Mouse (Mus musculus) E14TG2a.4 (cell line): ENCODE measurements around the gene Dop1a.

Source experiments
- H3K27me3 ChIP-seq: 2 replicates; pipeline ENCODE4 v1.6.1; 2014; ENCODE audit warnings: low read length, control low read depth; ENCODE audit not compliant: insufficient read depth
- H3K36me3 ChIP-seq: 2 replicates; pipeline ENCODE4 v1.6.1; 2014; ENCODE audit warnings: low read length, control low read depth; ENCODE audit not compliant: insufficient read depth
- H3K4me1 ChIP-seq: replicated peaks from 2 replicates; pipeline ENCODE4 v1.6.1; 2014; ENCODE audit warnings: low read depth, low read length, control low read depth
- H3K4me3 ChIP-seq: replicated peaks from 2 replicates; pipeline ENCODE4 v1.5.1; 2014; ENCODE audit warnings: mild to moderate bottlenecking, low read length
- H3K9me3 ChIP-seq: 2 replicates; pipeline ENCODE4 v1.6.1; 2014; ENCODE audit warnings: low read length, control low read depth
- CTCF ChIP-seq: conservative IDR thresholded peaks from 2 replicates; pipeline ENCODE4 v1.5.1; 2014; ENCODE audit warnings: low read length
- NANOG ChIP-seq: IDR thresholded peaks from 2 replicates; pipeline ENCODE4 v1.6.1; 2014; ENCODE audit warnings: borderline replicate concordance, low read length, mixed read lengths
- POU5F1 ChIP-seq: IDR thresholded peaks from 2 replicates; pipeline ENCODE4 v1.6.1; 2014; ENCODE audit warnings: low read length, borderline replicate concordance

The Dop1a gene

GRCm38 (mm10) chr9:86446847-86447246 lies 20.1 kb upstream of the Dop1a start:
- H3K36me3 ChIP-seq: no peaks in the 10 kb centered on the region
- H3K4me3 ChIP-seq: no peak overlapping the region
- no peaks in the 10 kb centered on the region for H3K9me3 ChIP-seq
- peaks cover 5% of the 10 kb centered on the region; the same call in 1 of the 2 replicates for H3K27me3 ChIP-seq
- peaks cover 7% of the 10 kb centered on the region for H3K4me1 ChIP-seq
- TF ChIP-seq NANOG (no peak), POU5F1 (no peak), CTCF (no peak)

GRCm38 (mm10) chr9:86447431-86447830 lies 19.5 kb upstream of the Dop1a start:
- TF ChIP-seq CTCF (no peak), NANOG (no peak), POU5F1 (no peak)
- Histone ChIP-seq H3K36me3 (no peaks in the 10 kb centered on the region), H3K4me3 (no peak overlapping the region), H3K27me3 (peaks cover 5% of the 10 kb centered on the region; the same call in 1 of the 2 replicates), H3K9me3 (no peaks in the 10 kb centered on the region), H3K4me1 (peaks cover 7% of the 10 kb centered on the region)

GRCm38 (mm10) chr9:86449581-86449980 lies 17.4 kb upstream of the Dop1a start:
- Histone ChIP-seq H3K4me3 (no peak overlapping the region), H3K9me3 (no peaks in the 10 kb centered on the region), H3K27me3 (peaks cover 5% of the 10 kb centered on the region; the same call in 1 of the 2 replicates), H3K4me1 (peaks cover 19% of the 10 kb centered on the region), H3K36me3 (no peaks in the 10 kb centered on the region)
- TF ChIP-seq CTCF (peak; percentile 43), POU5F1 (no peak)

GRCm38 (mm10) chr9:86451094-86451493 lies 15.9 kb upstream of the Dop1a start:
- TF ChIP-seq NANOG: no peak
- TF ChIP-seq CTCF: no peak
- TF ChIP-seq POU5F1: no peak
- H3K27me3 ChIP-seq: peaks cover 5% of the 10 kb centered on the region; the same call in 1 of the 2 replicates
- no peak overlapping the region for H3K4me3 ChIP-seq

GRCm38 (mm10) chr9:86451617-86452016 lies 15.3 kb upstream of the Dop1a start:
- 0 out of 2 replicates have a peak, but pooled peaks cover 3% of the 10 kb centered on the region for H3K9me3 ChIP-seq
- no peak for TF ChIP-seq NANOG
- TF ChIP-seq POU5F1: no peak
- peak; percentile 63 for TF ChIP-seq CTCF
- H3K4me3 ChIP-seq: no peak overlapping the region
- H3K4me1 ChIP-seq: peaks cover 19% of the 10 kb centered on the region
- no peaks in the 10 kb centered on the region for H3K36me3 ChIP-seq
- H3K27me3 ChIP-seq: peaks cover 5% of the 10 kb centered on the region; the same call in 1 of the 2 replicates

More at GRCm38 (mm10) chr9:86451094-86451493, 15.9 kb upstream of the Dop1a start:
- H3K4me1 ChIP-seq: peaks cover 19% of the 10 kb centered on the region
- 0 out of 2 replicates have a peak, but pooled peaks cover 3% of the 10 kb centered on the region for H3K9me3 ChIP-seq
- no peaks in the 10 kb centered on the region for H3K36me3 ChIP-seq

GRCm38 (mm10) chr9:86453626-86454025 lies 13.3 kb upstream of the Dop1a start:
- Histone ChIP-seq H3K36me3 (no peaks in the 10 kb centered on the region), H3K9me3 (0 out of 2 replicates have a peak, but pooled peaks cover 3% of the 10 kb centered on the region), H3K4me3 (no peak overlapping the region), H3K4me1 (peaks cover 19% of the 10 kb centered on the region), H3K27me3 (peaks cover 5% of the 10 kb centered on the region; the same call in 1 of the 2 replicates)
- TF ChIP-seq POU5F1 (no peak), CTCF (no peak), NANOG (no peak)

- TF ChIP-seq POU5F1: no peak
- peak; percentile 57 for TF ChIP-seq CTCF
- Histone ChIP-seq H3K36me3 (no peaks in the 10 kb centered on the region), H3K4me1 (peaks cover 18% of the 10 kb centered on the region), H3K4me3 (peak within 1 kb of the TSS; percentile 86), H3K27me3 (peaks cover 9% of the 10 kb centered on the region), H3K9me3 (no peaks in the 10 kb centered on the region)
Measured at GRCm38 (mm10) chr9:86464151-86465105, 2.5 kb upstream of the Dop1a start, which contains the start of gene Ube2cbp. Ube2cbp (minus strand) TSS chr9:86464950.

- Histone ChIP-seq H3K4me1 (no peaks in the 10 kb centered on the region), H3K36me3 (no peaks in the 10 kb centered on the region), H3K4me3 (no peak overlapping the region), H3K9me3 (no peaks in the 10 kb centered on the region), H3K27me3 (no peaks in the 10 kb centered on the region)
- TF ChIP-seq CTCF (no peak), POU5F1 (no peak), NANOG (no peak)
Measured at GRCm38 (mm10) chr9:86475956-86476355, 9.0 kb downstream of the Dop1a start.
